Mouse (Mus musculus) cerebellum, adult 8-10 months (tissue): ENCODE measurements around the gene Gpx5.
"Not testable (repeated sequence)": the region's sequence is repeated elsewhere in the genome, so short reads cannot be mapped to it uniquely, and the experiment has no call there.

Experiments used
- DNase-seq: peaks from one replicate; pipeline ENCODE4 v3.0.0; 2022

Gene Gpx5

DNA sequence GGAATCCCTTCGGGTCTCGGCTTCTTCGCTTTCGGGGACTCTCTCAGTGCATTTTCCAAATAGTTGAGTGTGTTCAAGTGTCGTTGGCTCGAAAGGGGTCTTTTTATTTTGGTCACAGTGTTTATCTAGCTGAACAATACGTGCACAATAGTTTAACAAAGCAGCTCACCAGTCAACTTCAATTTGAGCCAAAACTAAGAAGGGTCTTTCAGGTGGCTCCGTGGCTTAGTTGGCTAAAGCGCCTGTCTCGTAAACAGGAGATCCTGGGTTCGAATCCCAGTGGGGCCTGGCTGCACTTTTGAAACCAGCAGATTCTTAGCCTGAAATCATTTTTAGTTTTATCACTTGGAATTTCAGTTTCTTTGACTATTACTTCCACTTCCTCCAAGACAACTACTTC, 28.2 kb downstream of the Gpx5 start:
- DNase-seq = no peak

DNA sequence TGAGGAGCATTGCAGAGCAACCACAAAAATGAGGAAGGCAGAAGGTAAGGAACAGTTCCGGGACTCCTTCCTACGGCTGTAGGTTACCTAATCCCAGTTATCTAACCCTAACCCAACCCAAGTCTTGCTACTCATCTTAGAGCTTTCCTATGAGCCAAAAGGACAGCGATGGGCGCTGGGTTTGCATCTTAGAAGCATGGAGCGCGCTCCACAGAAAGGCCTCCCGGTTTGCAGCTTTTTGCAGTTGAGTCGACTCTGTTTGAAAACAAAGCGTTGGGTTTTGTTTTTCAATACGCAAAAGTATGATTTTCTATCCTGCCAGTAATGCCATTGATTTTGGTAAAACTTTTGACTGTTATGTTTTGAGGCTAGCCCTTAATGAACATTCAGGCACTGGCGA, 28.6 kb downstream of the Gpx5 start:
- DNase-seq = no peak

DNA sequence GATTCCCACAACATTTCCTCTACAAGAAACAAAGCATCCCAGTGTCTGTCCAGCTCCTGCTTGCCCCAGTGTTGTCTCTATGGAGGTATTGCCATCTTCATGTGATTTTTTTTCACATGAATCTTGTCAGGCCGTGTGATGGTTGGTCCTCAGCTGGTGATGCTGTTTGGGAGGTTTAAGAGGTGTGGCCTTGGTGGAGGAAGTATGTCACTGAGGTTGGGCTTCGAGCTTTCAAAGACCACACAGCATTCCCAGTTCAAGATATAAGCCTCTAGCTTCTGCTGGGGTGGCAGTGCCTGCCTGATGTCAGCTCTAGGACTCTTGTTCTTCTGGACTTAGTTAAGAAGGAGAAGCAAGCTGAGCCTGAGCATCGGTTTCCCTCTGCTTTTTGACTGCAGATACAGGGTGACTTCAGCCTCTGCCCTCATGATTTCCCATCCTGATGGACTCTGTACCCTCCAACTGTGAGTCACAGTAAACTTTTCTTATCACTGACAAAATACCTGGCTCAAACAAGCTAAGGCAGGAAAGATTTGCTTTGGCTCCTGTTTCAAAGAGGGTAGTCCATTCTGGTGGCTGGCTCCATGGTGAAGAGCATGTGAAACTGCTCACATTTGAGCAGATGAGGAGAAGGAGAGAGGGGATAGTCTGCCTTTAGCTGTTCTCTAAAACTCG, 29.6 kb downstream of the Gpx5 start:
- DNase-seq = no peak

DNA sequence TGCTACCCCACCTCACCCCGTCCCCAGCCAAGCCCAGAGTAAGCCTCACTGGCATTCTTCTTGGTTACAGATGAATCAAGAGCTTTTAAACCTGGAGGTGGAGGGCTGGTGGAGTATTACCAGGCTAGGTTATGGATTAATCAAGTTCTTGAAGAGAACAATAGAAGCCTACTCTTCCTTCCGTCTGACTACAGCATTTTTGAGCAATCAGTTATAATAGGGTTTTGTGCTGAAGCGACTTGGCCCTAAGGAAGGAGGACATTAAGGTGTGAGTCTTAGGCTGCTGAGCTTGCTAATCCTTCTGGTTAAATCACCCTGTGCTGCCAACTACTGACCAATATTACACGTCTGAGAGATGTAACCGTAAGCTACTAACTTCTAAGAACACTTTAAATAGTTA, 32.2 kb downstream of the Gpx5 start:
- no peak for DNase-seq

DNA sequence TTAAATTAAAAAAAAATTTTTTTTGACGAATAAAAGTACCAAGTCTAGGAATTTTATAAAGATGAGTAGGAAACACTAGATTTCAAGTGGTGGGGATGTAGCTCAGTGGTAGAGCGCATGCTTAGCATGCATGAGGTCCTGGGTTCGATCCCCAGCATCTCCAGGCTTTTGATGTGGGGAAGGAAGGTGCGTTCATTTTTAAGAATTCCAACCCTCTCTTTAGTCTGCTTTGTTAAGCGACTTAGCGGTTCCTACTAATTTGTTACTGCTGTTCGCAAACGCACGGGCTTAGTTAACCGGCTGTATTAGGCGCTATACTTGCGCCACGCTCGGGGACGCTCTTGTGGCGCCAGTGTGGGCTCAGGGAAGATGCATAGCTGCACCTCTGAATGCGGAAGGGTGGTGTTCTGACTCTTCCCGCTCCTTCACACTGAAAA, 32.8 kb downstream of the Gpx5 start:
- DNase-seq = peak; percentile 73

DNA sequence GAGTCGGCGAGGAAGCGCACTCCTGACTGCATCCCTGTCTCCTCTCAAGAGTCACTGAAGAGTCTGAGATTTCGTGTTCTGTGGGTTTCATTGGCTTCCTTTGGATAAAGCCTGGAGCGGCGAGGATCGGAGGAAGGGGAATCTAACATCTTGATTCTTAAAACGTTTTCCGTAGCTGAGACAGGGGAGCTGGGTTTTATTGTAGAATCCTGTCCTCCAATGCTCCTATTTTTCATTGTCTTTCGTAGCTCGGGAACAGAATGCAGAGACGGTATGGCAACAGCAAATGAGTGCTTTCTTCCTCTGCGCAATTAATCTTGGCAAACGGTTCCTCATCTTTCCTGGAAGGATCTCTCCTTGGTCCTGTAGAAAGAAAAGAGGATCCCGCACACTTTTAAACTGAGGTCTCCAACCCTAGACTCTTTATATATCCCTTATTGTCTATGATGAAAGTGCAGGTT, 33.3 kb downstream of the Gpx5 start:
- peak; percentile 24 for DNase-seq

DNA sequence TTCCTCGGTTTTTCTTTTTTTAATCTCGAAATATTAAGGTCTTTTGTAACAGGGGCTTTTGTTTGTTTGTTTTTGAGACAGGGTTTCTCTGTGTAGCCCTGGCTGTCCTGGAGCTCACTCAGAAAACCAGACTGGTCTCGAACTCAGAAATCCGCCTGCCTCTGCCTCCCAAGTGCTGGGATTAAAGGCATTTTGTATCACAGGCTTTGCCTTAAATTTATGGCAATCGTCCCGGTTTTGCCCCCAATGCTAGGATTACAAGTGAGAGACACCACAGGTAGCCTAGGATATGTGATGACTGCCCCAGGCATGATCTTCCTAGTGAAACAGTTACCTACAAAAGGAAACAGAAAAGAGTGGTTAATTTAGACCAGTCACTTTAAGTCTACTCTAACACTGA, 34.0 kb downstream of the Gpx5 start:
- no peak for DNase-seq

DNA sequence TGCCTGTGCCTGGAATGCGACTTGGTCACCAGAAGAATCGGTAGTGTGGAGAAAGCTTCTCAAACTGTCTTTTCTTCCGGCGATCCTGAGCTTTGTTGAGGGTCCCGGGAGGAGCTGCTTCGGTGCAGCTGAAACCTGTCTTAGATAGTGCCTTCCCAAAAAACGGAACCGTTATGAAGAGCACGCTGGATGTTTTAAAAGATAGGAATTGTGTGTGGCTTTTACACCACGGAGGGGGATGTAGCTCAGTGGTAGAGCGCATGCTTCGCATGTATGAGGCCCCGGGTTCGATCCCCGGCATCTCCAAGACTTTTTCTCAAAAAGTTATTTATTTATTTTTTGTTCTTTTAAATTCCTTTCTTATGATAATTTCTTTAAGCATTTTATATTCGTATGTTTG, 38.5 kb downstream of the Gpx5 start:
- DNase-seq = peak; percentile 63

DNA sequence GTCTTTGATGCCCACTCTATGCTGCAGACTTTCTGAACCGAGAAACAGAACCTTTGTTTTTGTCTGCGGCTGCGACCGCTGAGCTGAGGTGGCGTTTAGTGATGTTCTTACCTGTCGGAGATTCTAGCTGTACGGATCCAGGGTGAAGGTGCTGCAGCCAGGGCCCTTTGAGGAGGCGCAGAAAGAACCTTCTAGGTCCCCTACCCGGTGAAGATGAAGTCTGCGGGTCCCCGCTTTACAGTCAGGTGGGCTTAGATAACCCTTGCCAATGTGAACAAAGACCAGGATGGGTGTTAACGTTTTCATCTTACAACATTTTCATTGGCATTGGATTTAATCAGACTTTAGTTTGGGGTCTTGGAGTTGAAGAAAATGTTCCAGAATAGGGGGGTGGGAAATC, 39.0 kb downstream of the Gpx5 start:
- no peak for DNase-seq

DNA sequence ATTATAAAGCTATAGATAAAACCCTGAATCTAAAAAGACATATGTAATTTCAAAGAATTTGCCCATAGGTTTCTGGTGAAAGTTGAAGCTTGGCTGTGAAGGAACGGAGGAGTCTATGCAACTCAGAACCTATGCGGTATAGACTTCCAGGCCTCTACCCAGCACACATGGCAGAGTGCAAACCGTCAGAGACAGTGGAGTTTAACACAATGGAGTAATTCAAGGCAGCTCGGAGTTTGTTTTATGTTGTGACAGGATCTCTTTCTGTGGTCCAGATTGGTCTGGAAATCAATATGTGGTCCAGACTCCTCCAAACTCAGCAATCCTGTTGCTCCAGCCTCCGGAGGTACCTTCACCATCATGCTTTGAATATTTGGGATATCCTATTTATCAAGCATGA, 39.5 kb downstream of the Gpx5 start:
- DNase-seq = no peak

DNA sequence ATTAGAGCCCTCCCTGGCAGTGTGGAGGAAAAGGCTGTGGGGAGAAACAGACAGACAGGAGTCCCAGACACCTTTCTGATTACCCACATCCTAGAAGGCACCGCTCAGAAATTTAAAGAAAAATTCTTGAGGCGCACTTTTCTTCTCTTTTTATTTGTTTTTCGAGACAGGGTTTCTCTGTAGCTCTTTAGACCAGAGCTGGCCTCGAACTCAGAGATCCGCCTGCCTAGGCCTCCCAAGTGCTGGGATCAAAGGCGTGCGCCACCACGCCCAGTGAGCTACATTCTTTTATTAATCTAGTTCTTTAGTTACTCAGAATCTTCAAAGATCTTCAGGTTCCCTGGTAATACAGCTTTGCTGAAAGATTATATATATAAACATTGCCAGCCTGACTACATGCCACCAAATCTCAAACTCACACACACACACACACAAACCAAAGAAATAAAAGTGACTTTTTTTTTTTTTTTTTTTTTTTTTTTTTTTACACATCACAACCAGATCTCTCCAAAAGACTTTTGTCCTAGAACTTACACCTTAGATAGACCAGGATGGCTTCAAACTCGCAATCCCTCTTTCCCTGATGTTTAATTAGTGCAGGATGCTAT, 42.4 kb downstream of the Gpx5 start:
- no peak for DNase-seq

DNA sequence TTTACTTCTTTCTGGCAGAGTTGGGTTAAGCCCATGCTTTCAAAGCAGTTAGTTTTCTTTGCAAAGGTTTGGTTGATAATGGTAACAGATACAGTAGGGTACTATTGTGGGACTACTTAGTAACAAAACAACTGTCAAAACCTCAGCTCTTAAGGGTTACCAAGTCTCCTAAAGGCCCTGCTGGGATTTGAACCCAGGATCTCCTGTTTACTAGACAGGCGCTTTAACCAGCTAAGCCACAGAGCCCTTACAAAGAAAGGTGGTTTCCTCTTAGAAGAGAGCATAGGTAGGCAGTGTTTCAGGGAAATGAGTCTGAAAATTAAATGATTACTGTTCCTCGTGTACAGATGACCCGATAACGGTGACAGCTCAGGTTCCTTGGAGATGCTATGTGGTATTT, 43.5 kb downstream of the Gpx5 start:
- no peak for DNase-seq

DNA sequence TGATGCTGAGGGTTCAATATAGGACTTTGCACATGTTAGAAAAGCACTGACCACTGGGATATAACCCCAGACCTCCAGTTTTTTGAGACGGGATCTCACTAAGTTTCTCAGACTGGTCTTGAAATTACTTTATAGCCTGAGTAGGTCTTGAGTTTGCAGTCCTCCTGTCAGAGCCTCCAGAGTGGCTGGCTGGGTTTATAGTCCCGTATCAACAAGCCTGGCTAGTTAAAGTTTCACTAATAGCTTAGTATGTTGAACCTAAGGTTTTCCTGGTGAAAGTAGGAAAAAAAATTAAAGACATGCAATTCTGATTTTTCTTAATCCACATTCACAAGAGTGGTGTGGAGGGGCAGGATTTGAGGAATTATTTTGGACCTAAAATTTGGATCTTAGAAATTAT, 46.3 kb downstream of the Gpx5 start:
- no peak for DNase-seq

DNA sequence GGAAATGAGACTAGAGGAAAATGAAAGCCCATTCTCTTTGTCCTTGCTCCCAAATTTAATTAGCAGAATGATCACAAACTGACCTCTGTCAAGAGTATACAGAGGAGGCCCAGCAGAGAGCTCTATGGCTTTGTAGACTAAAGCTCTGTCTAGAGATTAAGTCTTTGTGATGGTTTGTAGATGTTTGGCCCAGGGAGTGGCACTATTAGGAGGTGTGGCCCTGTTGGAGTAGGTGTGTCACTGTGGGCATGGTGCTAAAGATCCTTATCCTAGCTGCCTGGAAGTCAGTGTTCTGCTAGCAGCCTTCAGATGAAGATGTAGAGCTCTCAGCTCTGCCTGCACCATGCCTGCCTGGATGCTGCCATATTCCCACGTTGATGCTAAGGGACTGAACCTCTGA, 47.6 kb downstream of the Gpx5 start:
- DNase-seq = not testable (repeated sequence)

DNA sequence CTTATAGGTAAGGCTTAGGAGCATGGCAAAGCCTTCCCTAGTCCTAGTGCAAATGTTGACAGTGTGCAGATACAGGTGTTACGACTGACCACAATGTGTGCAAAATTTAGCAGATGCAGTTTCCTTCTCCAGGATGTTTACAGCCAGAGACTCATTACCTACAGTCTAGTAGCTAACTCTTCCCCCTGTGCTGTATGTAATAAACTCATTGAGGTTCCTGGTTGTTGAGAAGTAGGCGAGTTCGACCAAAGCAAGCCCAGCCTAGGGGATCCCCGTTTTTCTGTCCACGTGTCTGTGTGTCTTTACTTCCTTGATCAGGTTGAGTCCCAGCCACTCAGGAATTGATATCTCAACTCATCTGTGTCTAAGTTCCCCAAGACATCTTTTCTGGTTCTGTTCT, 48.4 kb downstream of the Gpx5 start:
- DNase-seq = no peak

DNA sequence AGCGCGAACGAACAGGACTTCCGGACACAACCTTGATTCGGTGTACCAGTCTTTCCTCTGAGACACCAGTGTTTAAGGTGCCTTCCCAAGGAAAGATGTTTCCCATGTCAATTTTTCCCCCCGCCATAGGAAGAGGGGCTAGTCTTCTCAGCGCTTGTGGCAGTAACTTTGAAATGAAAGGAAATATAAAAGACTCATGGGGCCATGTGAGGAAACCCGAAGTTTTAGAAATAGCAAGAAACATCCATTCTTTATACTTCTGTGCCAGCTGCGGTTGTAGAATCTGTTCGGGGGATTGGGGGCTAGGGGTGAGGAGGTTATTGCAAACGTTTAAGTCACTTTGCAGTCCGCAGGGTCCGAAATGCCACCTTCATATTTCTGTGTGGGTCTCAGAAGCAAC, 49.3 kb downstream of the Gpx5 start:
- DNase-seq = no peak

DNA sequence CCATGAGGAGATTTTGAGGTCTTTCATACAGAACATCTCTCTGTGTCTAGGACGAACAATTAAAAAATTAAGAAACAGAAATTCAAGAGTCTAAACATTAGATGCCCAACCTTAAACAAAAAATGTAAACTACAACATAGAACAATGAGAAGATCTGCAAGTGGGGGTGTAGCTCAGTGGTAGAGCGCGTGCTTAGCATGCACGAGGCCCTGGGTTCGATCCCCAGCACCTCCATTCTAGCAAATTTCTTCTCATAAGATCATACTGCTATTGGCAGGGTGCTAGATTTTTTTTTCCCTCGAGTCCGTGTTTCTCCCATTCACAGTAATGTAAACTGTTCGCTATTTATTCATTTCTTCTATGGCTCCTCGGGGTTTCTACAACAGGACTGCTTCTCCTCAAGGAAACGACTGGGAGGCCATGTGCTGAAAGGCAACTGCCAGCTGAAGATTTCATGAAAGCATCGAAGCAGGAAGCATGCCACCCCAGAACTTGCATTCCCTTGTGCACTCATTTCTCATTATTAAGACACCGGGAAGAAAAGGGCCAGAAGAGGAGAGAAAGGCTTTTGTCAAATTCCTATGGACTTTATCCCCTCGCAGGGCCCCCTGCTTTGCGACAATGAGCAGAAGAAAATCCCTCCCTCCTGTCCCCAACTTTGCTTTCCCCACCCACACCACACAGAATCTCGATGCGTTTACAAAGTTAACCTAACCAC, 50.0 kb downstream of the Gpx5 start:
- DNase-seq = no peak

DNA sequence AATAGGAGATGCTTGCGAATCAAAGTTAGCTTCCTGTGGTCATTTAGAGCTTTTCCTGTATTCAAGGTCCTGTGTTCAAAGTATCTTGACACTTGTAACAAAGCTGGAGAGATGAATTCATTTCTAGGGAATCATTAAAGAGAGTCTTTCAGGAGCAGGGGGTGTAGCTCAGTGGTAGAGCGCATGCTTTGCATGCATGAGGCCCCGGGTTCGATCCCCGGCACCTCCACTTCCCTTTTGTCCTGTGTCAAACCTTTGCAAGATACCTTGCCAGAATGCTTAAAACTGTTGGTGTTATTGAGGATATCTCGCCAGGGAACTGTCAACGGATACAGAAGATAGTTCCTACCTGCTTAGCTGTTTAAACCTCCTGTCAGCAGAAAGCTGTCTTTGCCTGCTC, 51.7 kb downstream of the Gpx5 start:
- no peak for DNase-seq

DNA sequence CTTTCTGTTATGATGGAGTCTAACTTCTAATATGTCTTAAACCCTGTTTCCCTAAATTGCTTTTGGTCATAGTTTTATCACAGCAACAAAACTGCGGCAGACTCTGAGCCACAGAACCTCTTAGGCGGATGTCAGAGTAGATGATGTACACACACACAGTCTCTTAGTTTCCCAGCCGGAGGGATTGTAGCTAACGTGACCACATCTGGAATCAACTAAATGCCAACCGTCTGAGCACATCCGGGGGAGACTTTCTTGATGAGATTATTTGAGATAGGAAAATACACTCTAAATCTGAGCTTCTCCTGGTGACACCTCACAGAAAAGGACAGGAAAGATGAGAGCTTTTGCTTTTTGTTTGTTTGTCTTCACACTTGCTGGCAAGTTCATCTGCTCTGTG, 55.4 kb downstream of the Gpx5 start:
- no peak for DNase-seq

DNA sequence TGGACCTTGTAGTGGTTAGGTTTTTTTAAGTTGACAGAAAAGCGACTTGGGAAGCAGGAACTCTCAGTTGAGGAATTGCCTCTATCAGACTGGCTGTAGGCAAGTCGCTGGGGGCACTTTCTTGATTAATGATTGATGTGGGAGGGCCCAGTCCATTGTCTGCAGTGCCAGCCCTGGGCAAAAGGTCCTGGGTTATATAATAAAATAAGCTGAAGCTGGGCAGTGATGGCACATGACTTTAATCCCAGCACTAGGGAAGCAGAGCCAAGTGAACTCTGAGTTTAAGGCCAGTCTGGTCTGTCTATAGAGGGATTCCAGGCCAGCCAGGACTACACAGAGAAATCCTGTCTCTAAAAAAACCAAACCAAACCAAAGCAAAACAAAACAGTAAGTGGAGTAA, 55.8 kb downstream of the Gpx5 start:
- no peak for DNase-seq
